Mouse (Mus musculus) midbrain, postnatal 0 days (tissue): ENCODE measurements around the gene Tmem190. TPM values are rescaled to one million over a fixed set of nuclear protein-coding genes. Genes with fewer than 3 reads are reported as not detected.
A peak's percentile ranks its signal among the peaks of the same experiment; 100 is the strongest.
"Not testable (repeated sequence)": the region's sequence is repeated elsewhere in the genome, so short reads cannot be mapped to it uniquely, and the experiment has no call there.

Experiments
- ATAC-seq: fragments of 200-750 bp; cut with Nextera tagmentation; 2 replicates; pipeline ENCODE4 v1.8.0; 2017; ENCODE audit warnings: moderate number of reproducible peaks, mild to moderate bottlenecking, moderate TSS enrichment, moderate library complexity; ENCODE audit not compliant: low FRiP score
- DNase-seq: peaks from one replicate; pipeline ENCODE4 v3.0.0-alpha.2; 2015; ENCODE audit warnings: low spot score
- H3K27ac ChIP-seq: fragments of 300-500 bp; sonication (generic); 2 replicates; pipeline ENCODE4 v1.5.1; 2014; ENCODE audit warnings: low read depth, mild to moderate bottlenecking, low read length, mixed read lengths
- H3K27me3 ChIP-seq: fragments of 300-500 bp; sonication (generic); 2 replicates; pipeline ENCODE4 v1.6.1; 2014; ENCODE audit warnings: low read length, control low read depth, mixed read lengths; ENCODE audit not compliant: insufficient read depth
- H3K36me3 ChIP-seq: fragments of 300-500 bp; sonication (generic); 2 replicates; pipeline ENCODE4 v1.6.1; 2014; ENCODE audit warnings: low read length, control low read depth, mixed read lengths; ENCODE audit not compliant: insufficient read depth
- H3K4me1 ChIP-seq: fragments of 300-500 bp; sonication (generic); 2 replicates; pipeline ENCODE4 v1.6.1; 2014; ENCODE audit warnings: mild to moderate bottlenecking, control low read depth, antibody characterized with exemption, low read length, mixed read lengths; ENCODE audit not compliant: insufficient read depth
- H3K4me2 ChIP-seq: fragments of 300-500 bp; sonication (generic); 2 replicates; pipeline ENCODE4 v1.6.1; 2014; ENCODE audit warnings: low read depth, mild to moderate bottlenecking, low read length, mixed read lengths; ENCODE audit not compliant: poor library complexity, severe bottlenecking
- H3K4me3 ChIP-seq: fragments of 300-500 bp; sonication (generic); 2 replicates; pipeline ENCODE4 v1.5.1; 2014; ENCODE audit warnings: low read depth, mild to moderate bottlenecking, low read length, moderate library complexity
- H3K9ac ChIP-seq: fragments of 300-500 bp; sonication (generic); replicated peaks from 2 replicates; pipeline ENCODE4 v1.6.1; 2014; ENCODE audit warnings: mild to moderate bottlenecking, low read length, moderate library complexity, mixed read lengths; ENCODE audit not compliant: poor library complexity, severe bottlenecking
- H3K9me3 ChIP-seq: fragments of 300-500 bp; sonication (generic); 2 replicates; pipeline ENCODE4 v1.6.1; 2016; ENCODE audit warnings: low read length, control low read depth
- CTCF ChIP-seq: IDR thresholded peaks from 2 replicates; pipeline ENCODE4 v1.5.1; 2016; ENCODE audit warnings: antibody characterized with exemption, mild to moderate bottlenecking
- WGBS: fragments of 180-500 bp; shearing (Covaris S2); extraction: QIAGEN DNeasy Blood & Tissue Kit; methylation state at CpG from one replicate; pipeline ENCODE4 v1.1.7; 2014; 5-methylcytosine and 5-hydroxymethylcytosine counted together
- polyA plus RNA-seq: library from polyadenylated mRNA; unstranded; fragments of >200 nt; fragmentation: Nextera tagmentation; extraction: Ambion mirVana; gene quantifications from 2 replicates; pipeline ENCODE4 v1.2.1, GENCODE M21; 2015
- total RNA-seq: library from RNA; depleted of rRNA; stranded (reverse); fragments of >200 nt; gene quantifications from 2 replicates; pipeline ENCODE4 v1.2.3, GENCODE M21; 2014

Gene Tmem190
- total and polyA plus RNA-seq, 2 experiments from 2014 or later: 0.39 TPM; not detected in 1

GRCm38 (mm10) chr7:4812303-4813104 lies 29.8 kb downstream of the Tmem190 start, which contains the start of gene Ube2s:
Gene Ube2s (minus strand): TSS chr7:4812590.
- peak within 1 kb of the TSS; percentile 73 for H3K4me2 ChIP-seq
- peak within 1 kb of the TSS; percentile 94 for H3K4me3 ChIP-seq
- peak within 1 kb of the TSS; percentile 91 for H3K9ac ChIP-seq
- whole genome bisulfite sequencing: under 1% methylated on average over 62 of the region's 62 CpGs
- H3K36me3 ChIP-seq: peaks cover 3% of the 10 kb centered on the region; the same call in 1 of the 2 replicates
- H3K27ac ChIP-seq: peak within 1 kb of the TSS; percentile 91
- DNase-seq (peak; percentile 100), ATAC-seq (peak; percentile 99)
- H3K27me3 ChIP-seq: no peaks in the 10 kb centered on the region
- H3K4me1 ChIP-seq: peaks cover 8% of the 10 kb centered on the region; the same call in 1 of the 2 replicates
- H3K9me3 ChIP-seq: no peaks in the 10 kb centered on the region
- TF ChIP-seq CTCF: peak; percentile 56

- no peaks in the 10 kb centered on the region for H3K36me3 ChIP-seq
- H3K9ac ChIP-seq: peak overlapping the region; percentile 46; the same call in 1 of the 2 replicates
- TF ChIP-seq CTCF: no peak
- peak overlapping the region; percentile 94 for H3K4me3 ChIP-seq
- no peaks in the 10 kb centered on the region for H3K9me3 ChIP-seq
- WGBS: 24% methylated on average over 8 of the region's 8 CpGs
- peaks cover 8% of the 10 kb centered on the region; the same call in 1 of the 2 replicates for H3K4me1 ChIP-seq
- peak overlapping the region; percentile 73 for H3K4me2 ChIP-seq
- no peaks in the 10 kb centered on the region for H3K27me3 ChIP-seq
- ATAC-seq (no peak), DNase-seq (no peak)
- peak overlapping the region; percentile 85 for H3K27ac ChIP-seq
Observed at GRCm38 (mm10) chr7:4813105-4813791, 30.5 kb downstream of the Tmem190 start.

DNA sequence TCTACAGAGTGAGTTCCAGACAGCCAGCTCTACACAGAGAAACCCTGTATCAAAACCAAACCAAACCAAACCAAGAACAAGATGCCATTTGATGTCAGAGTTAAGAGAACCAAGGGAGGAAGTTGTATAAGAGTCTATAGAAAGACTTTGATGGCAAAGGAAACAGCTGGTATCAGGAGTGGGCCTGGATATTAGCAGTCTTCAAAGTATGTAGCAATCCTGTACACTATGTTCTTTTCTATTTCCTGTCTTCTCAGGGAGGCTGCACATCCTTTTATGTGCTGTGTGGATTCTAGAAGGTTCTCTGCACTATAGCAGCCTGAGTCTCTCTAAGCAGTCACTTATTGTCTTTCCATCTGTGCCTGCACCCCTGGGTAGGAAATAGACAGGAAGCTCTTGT lies 33.8 kb downstream of the Tmem190 start:
- DNase-seq (no peak), ATAC-seq (no peak)
- Histone ChIP-seq H3K27ac (no peak overlapping the region), H3K4me1 (peaks cover 5% of the 10 kb centered on the region; the same call in 1 of the 2 replicates), H3K9me3 (no peaks in the 10 kb centered on the region), H3K4me3 (no peak overlapping the region), H3K9ac (no peak overlapping the region), H3K4me2 (no peak overlapping the region), H3K27me3 (no peaks in the 10 kb centered on the region), H3K36me3 (peaks cover under 1% of the 10 kb centered on the region; the same call in 1 of the 2 replicates)
- TF ChIP-seq CTCF: no peak

DNA sequence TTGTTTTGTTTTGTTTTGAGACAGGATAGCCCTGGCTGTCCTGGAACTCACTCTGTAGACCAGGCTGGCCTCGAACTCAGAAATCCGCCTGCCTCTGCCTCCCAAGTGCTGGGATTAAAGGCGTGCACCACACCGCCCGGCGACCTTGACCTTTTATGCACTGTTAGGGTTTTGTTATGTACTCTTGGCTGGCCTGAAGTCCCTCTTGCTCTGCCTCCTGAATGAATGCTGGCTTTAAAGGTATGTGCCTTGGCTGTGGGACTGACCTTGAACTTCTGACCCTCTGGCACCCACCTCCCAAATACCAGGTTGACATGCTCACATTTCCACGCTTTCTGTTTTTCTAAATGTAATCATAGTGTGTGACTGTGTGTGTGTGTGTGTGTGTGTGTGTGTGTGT lies 38.2 kb downstream of the Tmem190 start:
- H3K4me3 ChIP-seq, H3K4me1 ChIP-seq, ATAC-seq, DNase-seq, H3K9me3 ChIP-seq, H3K27ac ChIP-seq, H3K27me3 ChIP-seq, H3K4me2 ChIP-seq, H3K9ac ChIP-seq: not testable (repeated sequence)
- WGBS: 89% methylated on average over 7 of the region's 7 CpGs
- H3K36me3 ChIP-seq: peaks cover 13% of the 10 kb centered on the region; the same call in 1 of the 2 replicates

DNA sequence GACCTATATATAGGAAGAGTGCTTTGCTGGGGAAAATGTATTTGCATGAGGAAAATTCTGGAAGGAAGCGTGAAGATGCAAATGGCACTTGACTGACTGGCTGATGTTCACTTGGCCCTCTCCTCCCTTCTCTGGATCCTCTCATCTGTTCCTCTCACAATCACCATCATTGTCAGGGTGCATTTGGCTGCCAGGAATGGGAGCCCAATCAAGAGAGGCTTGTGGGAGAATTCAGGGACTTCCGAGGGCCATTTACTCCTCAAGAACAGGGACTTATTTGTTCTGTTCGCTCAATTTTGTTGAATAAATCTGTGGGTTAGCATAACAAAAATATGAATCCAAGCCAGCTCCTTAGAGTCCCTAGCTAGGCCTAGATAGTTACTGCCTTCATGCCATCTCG lies 39.0 kb downstream of the Tmem190 start:
- ATAC-seq: no peak

More for the DNA sequence above, 39.0 kb downstream of the Tmem190 start:
- Histone ChIP-seq H3K4me1 (no peaks in the 10 kb centered on the region), H3K4me3 (no peak overlapping the region), H3K27ac (no peak overlapping the region), H3K4me2 (no peak overlapping the region), H3K9ac (no peak overlapping the region), H3K9me3 (no peaks in the 10 kb centered on the region), H3K27me3 (no peaks in the 10 kb centered on the region), H3K36me3 (peaks cover 16% of the 10 kb centered on the region)
- no peak for TF ChIP-seq CTCF
- peak; percentile 46 for DNase-seq
- WGBS: 77% methylated on average over 4 of the region's 4 CpGs
